Mouse (Mus musculus) heart, embryonic 10.5 days (tissue): ENCODE measurements around the gene Cabp2. TPM values are rescaled to one million over a fixed set of nuclear protein-coding genes. Genes with fewer than 3 reads are reported as not detected.
A peak's percentile ranks its signal among the peaks of the same experiment; 100 is the strongest.

Experiments used
- DNase-seq: peaks from one replicate; pipeline ENCODE4 v3.0.0-alpha.2; 2017; ENCODE audit warnings: low spot score
- H3K27ac ChIP-seq: fragments of 300-500 bp; sonication (generic); 2 replicates; pipeline ENCODE4 v1.5.1; 2016; ENCODE audit warnings: mild to moderate bottlenecking
- H3K27me3 ChIP-seq: fragments of 300-500 bp; sonication (generic); 2 replicates; pipeline ENCODE4 v1.6.1; 2016; ENCODE audit warnings: mild to moderate bottlenecking; ENCODE audit not compliant: poor library complexity, insufficient read depth, severe bottlenecking
- H3K36me3 ChIP-seq: fragments of 300-500 bp; sonication (generic); 2 replicates; pipeline ENCODE4 v1.6.1; 2016; ENCODE audit warnings: mild to moderate bottlenecking, moderate library complexity
- H3K4me1 ChIP-seq: fragments of 300-500 bp; sonication (generic); 2 replicates; pipeline ENCODE4 v1.6.1; 2016; ENCODE audit warnings: mild to moderate bottlenecking
- H3K4me3 ChIP-seq: fragments of 300-500 bp; sonication (generic); 2 replicates; pipeline ENCODE4 v1.5.1; 2016; ENCODE audit warnings: mild to moderate bottlenecking, moderate library complexity
- H3K9me3 ChIP-seq: fragments of 300-500 bp; sonication (generic); 2 replicates; pipeline ENCODE4 v1.6.1; 2016; ENCODE audit warnings: mild to moderate bottlenecking, moderate library complexity
- WGBS: fragments of 180-500 bp; shearing (Covaris S2); methylation state at CpG from one replicate; pipeline ENCODE4 v1.1.7; 2016; 5-methylcytosine and 5-hydroxymethylcytosine counted together
- polyA plus RNA-seq: library from polyadenylated mRNA; unstranded; fragments of >200 nt; fragmentation: Nextera tagmentation; extraction: Ambion mirVana; gene quantifications from 2 replicates; pipeline ENCODE4 v1.2.1, GENCODE M21; 2016

Gene Cabp2
- polyA plus RNA-seq, 1 experiment from 2014 or later: not detected

- Histone ChIP-seq H3K4me3 (peak overlapping the region; percentile 63), H3K36me3 (peaks cover 22% of the 10 kb centered on the region), H3K27me3 (peaks cover 46% of the 10 kb centered on the region), H3K27ac (no peak overlapping the region), H3K4me1 (peaks cover 50% of the 10 kb centered on the region), H3K9me3 (no peaks in the 10 kb centered on the region)
- DNase-seq: no peak
- WGBS: 63% methylated on average over 6 of the region's 6 CpGs
Measured at GRCm38 (mm10) chr19:4101466-4101865, 20.1 kb downstream of the Cabp2 start.

- no peaks in the 10 kb centered on the region for H3K9me3 ChIP-seq
- peaks cover 46% of the 10 kb centered on the region for H3K4me1 ChIP-seq
- WGBS: 81% methylated on average over 2 of the region's 2 CpGs
- H3K4me3 ChIP-seq: no peak overlapping the region
- no peak for DNase-seq
- no peak overlapping the region for H3K27ac ChIP-seq
- H3K36me3 ChIP-seq: peaks cover 27% of the 10 kb centered on the region
- peaks cover 46% of the 10 kb centered on the region for H3K27me3 ChIP-seq
Measured at GRCm38 (mm10) chr19:4102049-4102448, 20.7 kb downstream of the Cabp2 start.

GRCm38 (mm10) chr19:4102626-4103025 is 21.2 kb downstream of the Cabp2 start:
- no peaks in the 10 kb centered on the region for H3K9me3 ChIP-seq
- H3K4me1 ChIP-seq: peaks cover 40% of the 10 kb centered on the region
- no peak for DNase-seq
- H3K27me3 ChIP-seq: peaks cover 46% of the 10 kb centered on the region
- 93% methylated on average over 12 of the region's 12 CpGs for WGBS
- peaks cover 31% of the 10 kb centered on the region for H3K36me3 ChIP-seq
- H3K27ac ChIP-seq: no peak overlapping the region
- H3K4me3 ChIP-seq: no peak overlapping the region

- 91% methylated on average over 18 of the region's 18 CpGs for WGBS
- H3K27ac ChIP-seq: no peak overlapping the region
- H3K36me3 ChIP-seq: peaks cover 36% of the 10 kb centered on the region
- no peaks in the 10 kb centered on the region for H3K9me3 ChIP-seq
- no peak overlapping the region for H3K4me3 ChIP-seq
- DNase-seq: no peak
- H3K4me1 ChIP-seq: peaks cover 33% of the 10 kb centered on the region
- H3K27me3 ChIP-seq: peaks cover 46% of the 10 kb centered on the region
Measured at GRCm38 (mm10) chr19:4103294-4103693, 21.9 kb downstream of the Cabp2 start.

- no peaks in the 10 kb centered on the region for H3K9me3 ChIP-seq
- H3K4me3 ChIP-seq: no peak overlapping the region
- no peak for DNase-seq
- H3K4me1 ChIP-seq: peaks cover 28% of the 10 kb centered on the region
- peaks cover 38% of the 10 kb centered on the region for H3K36me3 ChIP-seq
- 52% methylated on average over 3 of the region's 3 CpGs for WGBS
- no peak overlapping the region for H3K27ac ChIP-seq
- H3K27me3 ChIP-seq: peaks cover 46% of the 10 kb centered on the region
Measured at GRCm38 (mm10) chr19:4103792-4104191, 22.4 kb downstream of the Cabp2 start.

GRCm38 (mm10) chr19:4104675-4105194 is 23.4 kb downstream of the Cabp2 start:
- H3K9me3 ChIP-seq: no peaks in the 10 kb centered on the region
- 84% methylated on average over 16 of the region's 16 CpGs for WGBS
- H3K27me3 ChIP-seq: peaks cover 46% of the 10 kb centered on the region
- H3K36me3 ChIP-seq: peaks cover 38% of the 10 kb centered on the region
- H3K27ac ChIP-seq: no peak overlapping the region
- no peak overlapping the region for H3K4me3 ChIP-seq
- H3K4me1 ChIP-seq: peaks cover 19% of the 10 kb centered on the region
- no peak for DNase-seq

- peaks cover 50% of the 10 kb centered on the region for H3K36me3 ChIP-seq
- no peaks in the 10 kb centered on the region for H3K9me3 ChIP-seq
- no peak overlapping the region for H3K27ac ChIP-seq
- WGBS: 93% methylated on average over 14 of the region's 14 CpGs
- no peak overlapping the region for H3K4me3 ChIP-seq
- no peak for DNase-seq
- peaks cover 30% of the 10 kb centered on the region for H3K27me3 ChIP-seq
- peaks cover 9% of the 10 kb centered on the region; the same call in 1 of the 2 replicates for H3K4me1 ChIP-seq
Measured at GRCm38 (mm10) chr19:4106654-4107053, 25.3 kb downstream of the Cabp2 start.

- H3K9me3 ChIP-seq: no peaks in the 10 kb centered on the region
- WGBS: 86% methylated on average over 9 of the region's 9 CpGs
- DNase-seq: no peak
- H3K4me3 ChIP-seq: no peak overlapping the region
- H3K27ac ChIP-seq: no peak overlapping the region
- peaks cover 14% of the 10 kb centered on the region for H3K4me1 ChIP-seq
- peaks cover 11% of the 10 kb centered on the region for H3K27me3 ChIP-seq
- H3K36me3 ChIP-seq: peaks cover 64% of the 10 kb centered on the region
Measured at GRCm38 (mm10) chr19:4108535-4108934, 27.2 kb downstream of the Cabp2 start.

GRCm38 (mm10) chr19:4112063-4112960 is 30.9 kb downstream of the Cabp2 start:
- no peak overlapping the region for H3K27ac ChIP-seq

GRCm38 (mm10) chr19:4113186-4113805 is 31.9 kb downstream of the Cabp2 start:
- DNase-seq: no peak
- no peaks in the 10 kb centered on the region for H3K27me3 ChIP-seq
- 73% methylated on average over 13 of the region's 13 CpGs for WGBS
- no peaks in the 10 kb centered on the region for H3K9me3 ChIP-seq
- peak overlapping the region; percentile 37; the same call in 1 of the 2 replicates for H3K27ac ChIP-seq
- no peak overlapping the region for H3K4me3 ChIP-seq
- peaks cover 82% of the 10 kb centered on the region for H3K36me3 ChIP-seq
- H3K4me1 ChIP-seq: peaks cover 29% of the 10 kb centered on the region

More at GRCm38 (mm10) chr19:4112063-4112960, 30.9 kb downstream of the Cabp2 start:
- Histone ChIP-seq H3K36me3 (peaks cover 81% of the 10 kb centered on the region), H3K27me3 (no peaks in the 10 kb centered on the region), H3K4me1 (peaks cover 29% of the 10 kb centered on the region), H3K4me3 (no peak overlapping the region), H3K9me3 (no peaks in the 10 kb centered on the region)
- no peak for DNase-seq
- 91% methylated on average over 26 of the region's 26 CpGs for WGBS

GRCm38 (mm10) chr19:4113806-4114230 is 32.4 kb downstream of the Cabp2 start:
- DNase-seq: no peak
- peak overlapping the region; percentile 37; the same call in 1 of the 2 replicates for H3K27ac ChIP-seq

GRCm38 (mm10) chr19:4114551-4114950 is 33.2 kb downstream of the Cabp2 start:
- no peak for DNase-seq
- WGBS: 85% methylated on average over 10 of the region's 10 CpGs
- Histone ChIP-seq H3K4me1 (peaks cover 29% of the 10 kb centered on the region), H3K4me3 (no peak overlapping the region), H3K36me3 (peaks cover 82% of the 10 kb centered on the region), H3K27ac (no peak overlapping the region), H3K9me3 (no peaks in the 10 kb centered on the region), H3K27me3 (no peaks in the 10 kb centered on the region)

More at GRCm38 (mm10) chr19:4113806-4114230, 32.4 kb downstream of the Cabp2 start:
- H3K4me3 ChIP-seq: no peak overlapping the region
- H3K4me1 ChIP-seq: peaks cover 29% of the 10 kb centered on the region
- H3K36me3 ChIP-seq: peaks cover 80% of the 10 kb centered on the region
- 51% methylated on average over 5 of the region's 5 CpGs for WGBS
- no peaks in the 10 kb centered on the region for H3K9me3 ChIP-seq
- no peaks in the 10 kb centered on the region for H3K27me3 ChIP-seq

- 93% methylated on average over 10 of the region's 10 CpGs for WGBS
- H3K9me3 ChIP-seq: no peaks in the 10 kb centered on the region
- no peaks in the 10 kb centered on the region for H3K27me3 ChIP-seq
- no peak for DNase-seq
- H3K4me1 ChIP-seq: peaks cover 30% of the 10 kb centered on the region
- H3K27ac ChIP-seq: no peak overlapping the region
- H3K36me3 ChIP-seq: peaks cover 82% of the 10 kb centered on the region
- H3K4me3 ChIP-seq: no peak overlapping the region
Measured at GRCm38 (mm10) chr19:4115144-4115543, 33.8 kb downstream of the Cabp2 start.
